Mouse (Mus musculus) small intestine, adult 2 months (tissue): ENCODE measurements around the gene Lrsam1. TPM values are rescaled to one million over a fixed set of nuclear protein-coding genes. Genes with fewer than 3 reads are reported as not detected.

ENCODE experiments used
- H3K27ac ChIP-seq: fragments of 200-500 bp; 2 replicates; pipeline ENCODE4 v1.5.1; 2012; ENCODE audit warnings: low read depth, low read length, control low read depth, inconsistent platforms; ENCODE audit not compliant: insufficient read depth
- H3K27me3 ChIP-seq: fragments of 200-500 bp; 2 replicates; pipeline ENCODE4 v1.6.1; 2012; ENCODE audit warnings: mild to moderate bottlenecking, moderate library complexity, low read length, inconsistent platforms; ENCODE audit not compliant: control insufficient read depth, insufficient read depth
- H3K36me3 ChIP-seq: fragments of 200-500 bp; 2 replicates; pipeline ENCODE4 v1.6.1; 2012; ENCODE audit warnings: mild to moderate bottlenecking, low read length, control low read depth, inconsistent platforms; ENCODE audit not compliant: control insufficient read depth, insufficient read depth
- H3K4me1 ChIP-seq: fragments of 200-500 bp; 2 replicates; pipeline ENCODE4 v1.6.1; 2012; ENCODE audit warnings: low read length, inconsistent platforms, mixed read lengths; ENCODE audit not compliant: control insufficient read depth, insufficient read depth, insufficient read length
- H3K4me3 ChIP-seq: fragments of 200-500 bp; 2 replicates; pipeline ENCODE4 v1.5.1; 2012; ENCODE audit warnings: low read depth, mild to moderate bottlenecking, control low read depth, inconsistent platforms, low read length, moderate library complexity
- CTCF ChIP-seq: fragments of 200-500 bp; IDR thresholded peaks from 2 replicates; pipeline ENCODE4 v1.5.1; 2012; ENCODE audit warnings: low read depth, mild to moderate bottlenecking, control low read depth, inconsistent platforms, low read length, moderate library complexity, mixed read lengths; ENCODE audit not compliant: insufficient replicate concordance, insufficient read length; ENCODE audit errors: extremely low read depth
- POLR2A ChIP-seq: fragments of 200-500 bp; IDR thresholded peaks from 2 replicates; pipeline ENCODE4 v1.6.1; 2012; ENCODE audit warnings: low read depth, mild to moderate bottlenecking, control low read depth, inconsistent platforms, low read length, moderate library complexity
- WGBS: fragments of 180-500 bp; shearing (Covaris S2); methylation state at CpG from one replicate; pipeline ENCODE4 v1.1.7; 2018; 5-methylcytosine and 5-hydroxymethylcytosine counted together
- polyA plus RNA-seq: library from polyadenylated mRNA; depleted of rRNA; stranded (reverse); fragments of >200 nt; gene quantifications from 2 replicates; pipeline ENCODE4 v1.2.3, GENCODE M21; 2012

Gene Lrsam1
- polyA plus RNA-seq, 1 experiment = 12.0 TPM

DNA sequence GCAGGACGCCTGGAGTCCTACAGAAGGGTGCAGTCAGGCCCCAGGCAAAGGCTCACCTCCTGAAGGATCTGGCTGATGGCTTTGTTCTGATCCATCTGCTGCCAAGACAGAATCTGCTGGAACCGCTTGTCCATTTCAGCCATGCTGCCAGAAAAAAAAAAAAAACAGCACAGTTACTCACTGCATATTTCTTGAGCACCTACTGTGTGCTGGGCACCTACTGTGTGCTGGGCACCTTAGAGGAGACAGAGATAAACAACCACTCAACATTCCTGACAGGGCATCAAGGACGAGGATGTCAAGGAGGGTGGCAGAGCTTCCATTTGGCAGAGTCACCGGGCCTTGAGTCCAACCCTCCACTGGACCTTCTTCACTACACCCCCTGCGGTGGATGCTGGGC lies 22.7 kb downstream of the Lrsam1 start:
- WGBS = 93% methylated on average over 5 of the region's 5 CpGs
- H3K4me3 ChIP-seq = no peak overlapping the region
- no peak overlapping the region for H3K27ac ChIP-seq
- TF ChIP-seq POLR2A (no peak), CTCF (no peak)
- no peaks in the 10 kb centered on the region for H3K27me3 ChIP-seq
- H3K4me1 ChIP-seq = no peaks in the 10 kb centered on the region
- H3K36me3 ChIP-seq = peaks cover 24% of the 10 kb centered on the region

DNA sequence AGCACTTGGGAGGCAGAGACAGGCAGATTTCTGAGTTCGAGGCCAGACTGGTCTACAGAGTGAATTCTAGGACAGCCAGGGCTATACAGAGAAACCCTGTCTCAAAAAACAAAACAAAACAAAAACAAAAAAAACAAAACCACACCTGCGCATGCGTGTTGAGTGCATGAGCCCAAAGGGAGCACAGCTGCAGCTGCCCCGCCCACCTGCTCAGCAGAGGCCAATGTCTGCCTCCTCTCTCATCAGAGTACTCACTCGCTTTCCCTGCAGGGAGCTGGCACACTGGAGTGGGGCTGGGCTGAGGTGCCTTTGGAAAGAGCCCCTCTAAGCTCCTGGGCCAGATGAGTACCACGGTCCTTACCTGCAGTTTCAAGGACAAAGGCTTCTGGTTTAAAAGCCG lies 29.7 kb downstream of the Lrsam1 start:
- WGBS = 47% methylated on average over 7 of the region's 7 CpGs
- Histone ChIP-seq H3K27ac (no peak overlapping the region), H3K4me1 (no peaks in the 10 kb centered on the region), H3K36me3 (peaks cover 8% of the 10 kb centered on the region), H3K27me3 (no peaks in the 10 kb centered on the region), H3K4me3 (no peak overlapping the region)
- TF ChIP-seq CTCF = no peak
- TF ChIP-seq POLR2A = no peak

DNA sequence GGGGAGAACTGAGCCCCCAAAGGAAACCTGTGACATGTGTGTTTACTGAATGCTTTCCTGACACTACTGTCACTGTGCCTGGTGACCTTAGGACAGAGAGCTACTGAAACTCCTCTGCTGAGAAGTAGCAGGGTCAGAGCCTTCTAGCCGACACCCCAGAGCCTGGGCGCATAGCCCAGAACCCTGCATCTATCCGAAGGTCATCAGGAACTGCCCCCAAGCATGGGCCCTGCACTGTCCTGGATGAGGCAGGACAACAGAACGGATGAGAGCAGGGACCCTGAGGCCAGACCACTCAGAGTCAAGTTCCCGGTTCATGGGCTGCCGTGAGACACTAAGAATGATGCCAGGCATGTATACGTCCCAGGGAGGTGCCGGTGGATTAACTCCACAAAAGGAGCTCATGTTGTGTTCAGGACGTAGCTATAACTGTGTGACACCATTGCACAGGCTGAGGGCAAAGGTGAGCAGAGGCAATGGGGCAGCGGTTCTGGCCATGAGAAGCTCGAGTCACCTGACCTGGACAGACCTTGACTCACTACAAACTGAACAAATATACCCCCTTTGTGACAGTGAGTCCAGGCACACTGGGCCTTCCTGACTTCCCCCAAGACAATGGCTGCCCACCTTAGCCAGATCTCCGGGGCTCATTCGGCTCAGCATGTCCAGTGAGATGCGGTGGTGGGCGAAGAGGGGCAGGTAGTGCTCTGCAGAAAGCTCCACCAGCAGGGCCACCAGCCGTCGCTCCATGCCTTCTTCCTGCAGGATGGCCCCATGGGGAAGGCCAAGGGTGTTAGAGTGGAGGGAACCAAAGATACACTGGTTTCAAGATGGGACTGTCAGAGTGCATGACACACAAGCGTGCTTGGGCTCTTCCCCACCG lies 32.2 kb downstream of the Lrsam1 start:
- Histone ChIP-seq H3K27me3 (no peaks in the 10 kb centered on the region), H3K27ac (no peak overlapping the region), H3K4me1 (no peaks in the 10 kb centered on the region), H3K36me3 (peaks cover 2% of the 10 kb centered on the region; the same call in 1 of the 2 replicates), H3K4me3 (no peak overlapping the region)
- WGBS = 89% methylated on average over 19 of the region's 19 CpGs
- TF ChIP-seq CTCF = no peak

DNA sequence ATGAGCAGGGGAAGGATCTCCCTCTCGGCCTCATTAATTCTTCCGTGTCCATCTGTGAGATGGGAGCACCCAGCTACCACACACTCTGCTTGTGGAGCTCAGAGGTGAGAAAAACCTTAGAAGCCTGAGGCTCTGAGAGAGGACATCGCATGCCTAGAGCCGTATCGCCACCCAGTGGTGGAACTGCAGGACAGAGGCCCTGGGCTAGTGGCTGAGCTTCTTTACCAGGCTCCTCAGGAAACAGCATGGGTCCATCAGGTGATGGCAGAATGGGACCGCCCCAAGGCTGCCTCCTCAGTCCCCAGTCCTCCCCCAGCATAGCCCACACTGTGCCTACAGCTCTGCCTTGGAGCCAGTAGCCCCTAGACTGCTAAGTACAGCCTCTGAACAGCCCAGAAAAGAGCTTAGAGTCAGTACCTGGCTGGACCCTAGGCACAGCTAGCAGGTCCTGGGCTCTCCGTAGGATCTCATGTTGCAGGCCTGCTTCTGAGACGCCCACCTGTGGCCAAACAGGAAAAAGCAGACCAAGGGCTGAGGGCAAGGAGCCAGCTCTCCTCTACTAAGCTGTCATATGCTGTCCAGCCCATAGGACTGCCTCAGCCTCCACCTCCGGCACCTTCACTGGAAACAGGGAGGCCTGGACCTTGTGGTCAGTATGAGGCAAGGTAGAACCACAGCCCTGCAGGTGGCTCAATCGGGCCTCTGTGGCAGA lies 33.0 kb downstream of the Lrsam1 start:
- Histone ChIP-seq H3K27ac (no peak overlapping the region), H3K36me3 (peaks cover 5% of the 10 kb centered on the region; the same call in 1 of the 2 replicates), H3K4me1 (no peaks in the 10 kb centered on the region), H3K27me3 (no peaks in the 10 kb centered on the region), H3K4me3 (no peak overlapping the region)
- WGBS = 55% methylated on average over 10 of the region's 10 CpGs
- TF ChIP-seq CTCF (peak; percentile 70; the same call in 1 of the 2 replicates), POLR2A (no peak)

DNA sequence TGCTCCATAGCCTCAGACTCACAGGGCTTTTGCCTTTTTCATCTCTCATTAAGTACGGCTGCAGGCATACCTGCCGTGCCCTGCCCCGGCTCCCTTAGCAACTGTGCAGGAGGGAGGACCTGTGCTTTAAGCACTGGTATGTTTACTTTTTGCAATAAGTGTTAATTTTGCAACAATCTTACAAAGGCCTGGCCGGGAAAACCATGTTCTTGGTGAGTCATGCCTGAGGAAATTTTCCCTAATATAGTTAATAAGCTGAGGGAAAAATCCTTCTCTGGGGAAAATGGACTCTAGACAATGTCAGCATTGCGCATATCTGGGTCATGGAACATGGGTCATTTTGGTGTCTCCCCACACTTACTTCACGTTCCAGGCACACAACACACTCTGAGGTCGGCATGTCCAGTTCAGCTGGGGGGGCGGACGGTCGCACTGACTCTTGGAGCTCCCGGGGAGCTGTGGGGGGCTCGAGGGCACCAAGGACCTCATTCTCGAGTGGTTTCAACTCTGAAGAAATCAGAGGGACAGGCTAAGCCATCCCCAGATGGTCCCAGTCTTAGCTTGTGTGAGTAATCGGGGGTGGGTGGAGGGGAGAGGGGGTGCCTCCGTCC lies 33.7 kb downstream of the Lrsam1 start:
- 72% methylated on average over 15 of the region's 15 CpGs for WGBS
- Histone ChIP-seq H3K4me3 (no peak overlapping the region), H3K4me1 (no peaks in the 10 kb centered on the region), H3K27ac (no peak overlapping the region), H3K36me3 (peaks cover 10% of the 10 kb centered on the region), H3K27me3 (no peaks in the 10 kb centered on the region)
- no peak for TF ChIP-seq POLR2A
- no peak for TF ChIP-seq CTCF

DNA sequence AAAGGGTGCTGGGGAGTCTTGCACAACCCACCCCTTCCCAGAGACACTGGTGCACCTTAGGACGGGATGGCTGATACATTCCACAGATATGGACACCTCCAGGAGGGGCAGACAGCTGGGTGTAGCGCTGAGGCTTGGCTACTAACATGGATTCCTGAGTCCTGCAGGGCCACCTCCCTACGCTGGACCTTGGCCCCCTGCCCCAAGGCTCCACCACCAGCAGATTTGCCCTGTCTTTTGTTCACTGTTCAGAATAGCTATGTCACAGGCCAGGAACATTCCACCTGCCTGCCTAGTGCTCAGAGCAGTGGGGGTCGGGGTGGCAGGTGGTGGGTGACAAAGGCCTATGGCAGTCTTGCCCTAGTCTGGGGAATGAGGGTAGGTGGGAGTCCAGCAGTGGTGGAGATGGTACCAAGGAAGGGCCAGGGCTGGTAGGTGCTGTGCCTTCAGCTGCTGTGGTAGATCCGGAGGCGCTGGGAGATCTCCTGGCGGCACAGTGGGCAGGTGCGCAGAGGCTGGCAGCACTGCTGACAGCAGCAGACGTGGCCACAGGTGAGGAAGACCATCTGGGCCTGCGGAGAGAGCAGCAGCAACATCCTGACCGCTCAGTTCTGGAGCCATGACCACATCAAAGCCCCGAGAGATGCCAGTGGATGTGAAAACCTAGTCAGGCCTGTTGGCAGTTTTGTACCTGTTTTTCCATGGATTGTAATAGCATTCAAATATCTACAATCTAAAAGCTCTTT lies 34.9 kb downstream of the Lrsam1 start:
- no peak for TF ChIP-seq POLR2A
- no peak for TF ChIP-seq CTCF
- H3K36me3 ChIP-seq = peaks cover 18% of the 10 kb centered on the region
- 89% methylated on average over 12 of the region's 12 CpGs for WGBS
- H3K27me3 ChIP-seq = no peaks in the 10 kb centered on the region
- H3K4me1 ChIP-seq = no peaks in the 10 kb centered on the region
- H3K27ac ChIP-seq = no peak overlapping the region
- no peak overlapping the region for H3K4me3 ChIP-seq
